Mouse (Mus musculus) CH12.LX (cell line): ENCODE results near the gene Fubp3.

ENCODE experiments used
- BHLHE40 ChIP-seq: IDR thresholded peaks from 2 replicates; pipeline ENCODE4 v1.6.1; 2011; ENCODE audit warnings: mild to moderate bottlenecking, low read depth, low read length, improper control_type of control experiment
- CHD2 ChIP-seq: IDR thresholded peaks from 2 replicates; pipeline ENCODE4 v1.6.1; 2011; ENCODE audit warnings: low read length, improper control_type of control experiment
- E2F4 ChIP-seq: IDR thresholded peaks from 2 replicates; pipeline ENCODE4 v1.6.1; 2011; ENCODE audit warnings: low read depth, low read length, improper control_type of control experiment; ENCODE audit not compliant: insufficient replicate concordance
- ELF1 ChIP-seq: IDR thresholded peaks from 2 replicates; pipeline ENCODE4 v1.6.1; 2014; ENCODE audit warnings: low read depth, mild to moderate bottlenecking, inconsistent platforms, low read length, improper control_type of control experiment
- EP300 ChIP-seq: IDR thresholded peaks from 2 replicates; pipeline ENCODE4 v1.6.1; 2011; ENCODE audit warnings: low read length, improper control_type of control experiment
- JUND ChIP-seq: conservative IDR thresholded peaks from 2 replicates; pipeline ENCODE4 v1.6.1; 2011; ENCODE audit warnings: low read depth, low read length, improper control_type of control experiment
- MAX ChIP-seq: IDR thresholded peaks from 2 replicates; pipeline ENCODE4 v1.6.1; 2011; ENCODE audit warnings: low read length, improper control_type of control experiment
- MAZ ChIP-seq: IDR thresholded peaks from 2 replicates; pipeline ENCODE4 v1.6.1; 2012; ENCODE audit warnings: low read depth, mild to moderate bottlenecking, inconsistent platforms, low read length, improper control_type of control experiment, moderate library complexity
- MXI1 ChIP-seq: IDR thresholded peaks from 2 replicates; pipeline ENCODE4 v1.6.1; 2011; ENCODE audit warnings: mild to moderate bottlenecking, low read depth, low read length, improper control_type of control experiment
- POLR2A ChIP-seq: IDR thresholded peaks from 2 replicates; pipeline ENCODE4 v1.6.1; 2011; ENCODE audit warnings: low read depth, mild to moderate bottlenecking, improper control_type of control experiment, low read length
- SIN3A ChIP-seq: IDR thresholded peaks from 2 replicates; pipeline ENCODE4 v1.6.1; 2012; ENCODE audit warnings: low read length, improper control_type of control experiment, inconsistent platforms
- SMC3 ChIP-seq: IDR thresholded peaks from 2 replicates; pipeline ENCODE4 v1.6.1; 2011; ENCODE audit warnings: low read depth, low read length, improper control_type of control experiment

DNA sequence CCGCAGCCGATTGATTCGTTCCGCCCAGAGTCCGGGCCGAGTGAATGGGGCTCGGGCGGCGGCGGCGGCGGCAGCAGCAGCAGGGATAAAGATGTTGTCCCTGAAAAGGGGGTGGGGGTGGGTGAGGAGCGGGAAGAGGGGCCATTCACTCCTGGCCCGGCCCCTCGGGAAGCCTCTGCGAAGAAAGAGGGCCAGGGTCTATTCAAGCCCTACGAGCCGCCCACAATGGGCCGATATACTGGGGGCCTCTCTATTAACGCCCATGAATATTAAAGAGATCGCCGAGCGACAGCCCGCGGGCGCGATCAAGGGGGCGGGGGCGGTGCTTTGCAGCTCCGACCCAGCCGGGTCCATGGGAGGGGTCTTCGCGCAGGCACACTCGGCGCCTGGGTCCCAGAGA lies 64.3 kb downstream of the Fubp3 start:
- no peak for TF ChIP-seq E2F4
- TF ChIP-seq MAX: no peak
- TF ChIP-seq POLR2A: no peak
- no peak for TF ChIP-seq MXI1
- TF ChIP-seq ELF1: no peak
- TF ChIP-seq SMC3: no peak
- no peak for TF ChIP-seq SIN3A
- TF ChIP-seq JUND: no peak
- TF ChIP-seq BHLHE40: no peak
- no peak for TF ChIP-seq EP300
- TF ChIP-seq CHD2: no peak
- TF ChIP-seq MAZ: no peak
